Mouse (Mus musculus) stomach, embryonic 16.5 days (tissue): ENCODE measurements around the gene Tsg101. TPM values are rescaled to one million over a fixed set of nuclear protein-coding genes. Genes with fewer than 3 reads are reported as not detected.
"Not testable (repeated sequence)": the region's sequence is repeated elsewhere in the genome, so short reads cannot be mapped to it uniquely, and the experiment has no call there.

Source experiments
- ATAC-seq: fragments of 200-750 bp; cut with Nextera tagmentation; 2 replicates; pipeline ENCODE4 v1.8.0; 2017; ENCODE audit warnings: moderate number of reproducible peaks, moderate TSS enrichment; ENCODE audit not compliant: insufficient read depth, low FRiP score
- H3K27ac ChIP-seq: fragments of 300-500 bp; sonication (generic); 2 replicates; pipeline ENCODE4 v1.5.1; 2014; ENCODE audit warnings: low read length
- H3K27me3 ChIP-seq: fragments of 300-500 bp; sonication (generic); 2 replicates; pipeline ENCODE4 v1.6.1; 2014; ENCODE audit warnings: low read length, control low read depth, mixed read lengths; ENCODE audit not compliant: control insufficient read depth, insufficient read depth
- H3K36me3 ChIP-seq: fragments of 300-500 bp; sonication (generic); 2 replicates; pipeline ENCODE4 v1.6.1; 2014; ENCODE audit warnings: low read length; ENCODE audit not compliant: control insufficient read depth, insufficient read depth
- H3K4me1 ChIP-seq: fragments of 300-500 bp; sonication (generic); 2 replicates; pipeline ENCODE4 v1.6.1; 2014; ENCODE audit warnings: low read length, control low read depth, mixed read lengths; ENCODE audit not compliant: control insufficient read depth, insufficient read depth
- H3K4me2 ChIP-seq: fragments of 300-500 bp; sonication (generic); 2 replicates; pipeline ENCODE4 v1.6.1; 2014; ENCODE audit warnings: low read depth, low read length, mixed read lengths
- H3K4me3 ChIP-seq: fragments of 300-500 bp; sonication (generic); replicated peaks from 2 replicates; pipeline ENCODE4 v1.5.1; 2014; ENCODE audit warnings: mild to moderate bottlenecking, low read length
- H3K9ac ChIP-seq: fragments of 300-500 bp; sonication (generic); 2 replicates; pipeline ENCODE4 v1.6.1; 2014; ENCODE audit warnings: low read length
- H3K9me3 ChIP-seq: fragments of 300-500 bp; sonication (generic); replicated peaks from 2 replicates; pipeline ENCODE4 v1.6.1; 2016; ENCODE audit warnings: low read length, control low read depth; ENCODE audit not compliant: control insufficient read depth
- WGBS: fragments of 180-500 bp; shearing (Covaris S2); extraction: QIAGEN DNeasy Blood & Tissue Kit; methylation state at CpG from one replicate; pipeline ENCODE4 v1.1.7; 2014; 5-methylcytosine and 5-hydroxymethylcytosine counted together
- polyA plus RNA-seq: library from polyadenylated mRNA; unstranded; fragments of >200 nt; fragmentation: Nextera tagmentation; extraction: Ambion mirVana; gene quantifications from 2 replicates; pipeline ENCODE4 v1.2.1, GENCODE M21; 2015

Gene Tsg101
- polyA plus RNA-seq, 1 experiment from 2014 or later = 140 TPM

DNA sequence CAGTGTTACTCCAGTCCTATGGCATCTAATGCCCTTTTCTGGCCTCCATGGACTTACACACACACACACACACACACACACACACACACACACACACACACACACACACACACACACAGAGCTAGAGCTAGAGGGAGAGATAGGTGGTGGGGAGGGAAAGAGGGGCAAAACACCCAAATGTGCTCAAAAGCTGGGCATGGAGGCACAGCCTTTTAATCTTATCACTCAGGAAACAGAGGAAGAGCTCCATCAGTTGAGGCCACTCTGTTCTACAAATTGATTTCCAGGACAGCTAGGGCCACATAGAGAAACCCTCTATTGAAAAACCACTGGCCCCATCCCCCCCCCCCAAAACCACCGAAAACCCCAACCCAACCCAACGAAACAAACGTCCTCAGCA is 36.5 kb downstream of the Tsg101 start:
- peaks cover 11% of the 10 kb centered on the region; the same call in 1 of the 2 replicates for H3K36me3 ChIP-seq
- no peaks in the 10 kb centered on the region for H3K9me3 ChIP-seq
- H3K4me1 ChIP-seq = no peaks in the 10 kb centered on the region
- no peak overlapping the region for H3K4me3 ChIP-seq
- 79% methylated on average over 3 of the region's 3 CpGs for WGBS
- ATAC-seq = no peak
- H3K27me3 ChIP-seq = no peaks in the 10 kb centered on the region
- H3K9ac ChIP-seq = no peak overlapping the region
- H3K4me2 ChIP-seq = no peak overlapping the region
- H3K27ac ChIP-seq = no peak overlapping the region

DNA sequence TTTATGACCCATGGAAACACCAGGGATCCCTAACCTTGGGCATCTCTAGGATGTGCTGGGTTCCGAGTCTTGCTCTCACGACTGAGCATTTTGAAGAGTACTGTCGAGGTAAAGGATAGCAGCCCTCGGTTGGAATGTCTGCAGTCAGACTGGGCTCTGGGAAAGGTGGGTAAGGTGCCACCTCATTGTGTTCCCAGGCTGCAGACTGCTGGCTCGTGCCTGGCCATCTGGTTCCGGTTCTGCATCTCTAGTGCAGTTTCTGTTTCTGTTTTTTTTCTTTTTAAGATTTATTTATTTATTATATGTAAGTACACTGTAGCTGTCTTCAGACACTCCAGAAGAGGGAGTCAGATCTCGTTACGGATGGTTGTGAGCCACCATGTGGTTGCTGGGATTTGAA is 37.8 kb downstream of the Tsg101 start:
- ATAC-seq, H3K4me3 ChIP-seq, H3K4me2 ChIP-seq, H3K36me3 ChIP-seq, H3K4me1 ChIP-seq, H3K27me3 ChIP-seq, H3K9ac ChIP-seq, H3K9me3 ChIP-seq, H3K27ac ChIP-seq: not testable (repeated sequence)
- 75% methylated on average over 6 of the region's 8 CpGs for WGBS

DNA sequence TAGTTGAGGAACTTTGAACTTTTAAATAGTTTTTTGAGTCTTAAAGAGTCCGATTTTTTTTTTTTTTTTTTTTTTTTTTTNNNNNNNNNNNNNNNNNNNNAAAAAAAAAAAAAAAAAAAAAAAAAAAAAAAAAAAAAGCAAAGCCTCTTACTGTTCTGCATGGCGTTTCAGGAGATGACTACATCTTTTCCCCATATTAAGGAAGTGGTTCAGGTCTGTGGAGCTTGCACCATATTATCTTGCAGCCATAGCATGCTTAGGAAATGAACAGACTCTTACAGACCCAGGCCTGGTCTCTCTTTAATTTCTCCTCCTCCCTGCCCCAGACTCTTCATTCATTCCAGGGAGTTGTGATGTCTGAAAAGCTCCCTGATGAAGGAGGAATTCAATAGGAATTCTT is 38.8 kb downstream of the Tsg101 start:
- Histone ChIP-seq H3K9ac (no peak overlapping the region), H3K36me3 (peaks cover 4% of the 10 kb centered on the region; the same call in 1 of the 2 replicates), H3K4me3 (no peak overlapping the region), H3K4me1 (no peaks in the 10 kb centered on the region), H3K27me3 (no peaks in the 10 kb centered on the region), H3K9me3 (no peaks in the 10 kb centered on the region), H3K27ac (no peak overlapping the region), H3K4me2 (no peak overlapping the region)
- ATAC-seq = no peak
- 75% methylated on average over 2 of the region's 2 CpGs for WGBS

DNA sequence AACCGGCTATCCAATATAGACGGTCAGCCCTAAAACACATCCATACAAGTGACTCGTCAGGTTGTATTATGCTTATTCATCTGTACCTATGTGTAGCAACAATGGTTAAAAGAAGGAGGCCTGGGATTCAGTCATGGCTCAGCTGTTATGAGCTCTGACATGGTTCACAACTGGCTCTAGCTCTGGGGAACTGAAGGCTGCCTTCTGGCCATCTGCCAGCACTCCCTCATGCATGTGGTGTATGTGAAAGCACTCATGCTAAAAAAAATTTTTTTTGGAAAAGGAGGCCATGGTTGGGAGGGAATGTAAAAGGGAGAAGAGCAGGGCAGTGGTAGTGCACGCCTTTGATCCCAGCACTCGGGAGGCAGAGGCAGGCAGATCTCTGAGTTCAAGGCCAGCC is 39.9 kb downstream of the Tsg101 start:
- no peak overlapping the region for H3K9ac ChIP-seq
- 92% methylated on average over 5 of the region's 5 CpGs for WGBS
- no peaks in the 10 kb centered on the region for H3K4me1 ChIP-seq
- H3K27me3 ChIP-seq = no peaks in the 10 kb centered on the region
- no peak for ATAC-seq
- no peaks in the 10 kb centered on the region for H3K36me3 ChIP-seq
- no peaks in the 10 kb centered on the region for H3K9me3 ChIP-seq
- H3K27ac ChIP-seq = no peak overlapping the region
- H3K4me2 ChIP-seq = no peak overlapping the region
- no peak overlapping the region for H3K4me3 ChIP-seq

DNA sequence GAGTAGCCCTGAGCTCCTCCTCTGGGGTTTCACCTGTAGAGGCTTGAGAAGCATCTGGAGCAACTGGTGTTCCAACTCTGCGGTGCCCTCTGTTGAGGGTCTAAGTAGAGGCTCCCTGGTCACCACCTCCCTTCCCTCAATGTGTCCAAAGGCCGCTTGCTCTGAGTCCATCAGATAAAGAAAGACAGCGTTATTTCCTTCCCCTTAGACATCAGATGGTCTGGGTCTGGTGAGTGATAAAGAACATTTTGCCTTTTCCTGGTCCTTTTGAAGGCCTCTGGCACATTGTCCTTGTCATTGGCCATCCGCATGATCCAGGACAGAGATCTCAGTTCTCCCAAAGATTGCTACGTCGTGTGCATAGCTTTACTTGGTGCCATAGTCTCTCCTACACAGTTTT is 42.5 kb downstream of the Tsg101 start:
- 78% methylated on average over 6 of the region's 6 CpGs for WGBS
- no peak overlapping the region for H3K9ac ChIP-seq
- no peak overlapping the region for H3K4me2 ChIP-seq

DNA sequence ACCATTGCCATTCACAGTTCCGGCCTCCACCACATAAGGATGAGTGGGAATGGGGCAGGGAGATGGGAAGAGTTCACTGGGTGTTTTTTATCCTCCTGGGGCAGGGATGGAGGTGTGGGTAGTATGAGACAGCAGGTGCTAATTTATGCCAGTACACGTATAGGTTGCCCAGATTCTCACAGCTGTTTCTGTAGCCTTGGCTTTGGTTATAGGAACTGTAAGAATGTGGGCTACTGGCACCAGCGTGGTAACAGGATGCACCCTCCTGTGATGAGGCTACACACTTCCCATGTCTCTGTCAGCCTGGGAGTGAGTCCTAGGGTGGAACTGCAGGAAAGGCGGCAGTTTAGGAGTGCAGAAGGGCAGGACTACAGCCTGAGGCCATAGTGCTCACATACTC is 42.9 kb downstream of the Tsg101 start:
- Histone ChIP-seq H3K27ac (no peak overlapping the region), H3K27me3 (no peaks in the 10 kb centered on the region), H3K4me3 (no peak overlapping the region), H3K36me3 (no peaks in the 10 kb centered on the region), H3K9me3 (no peaks in the 10 kb centered on the region), H3K4me1 (no peaks in the 10 kb centered on the region), H3K4me2 (no peak overlapping the region), H3K9ac (no peak overlapping the region)
- 79% methylated on average over 4 of the region's 4 CpGs for whole genome bisulfite sequencing
- ATAC-seq = no peak

More for the DNA sequence above, 42.5 kb downstream of the Tsg101 start:
- Histone ChIP-seq H3K27ac (no peak overlapping the region), H3K4me1 (no peaks in the 10 kb centered on the region), H3K4me3 (no peak overlapping the region), H3K27me3 (no peaks in the 10 kb centered on the region), H3K9me3 (no peaks in the 10 kb centered on the region), H3K36me3 (no peaks in the 10 kb centered on the region)
- ATAC-seq = no peak

DNA sequence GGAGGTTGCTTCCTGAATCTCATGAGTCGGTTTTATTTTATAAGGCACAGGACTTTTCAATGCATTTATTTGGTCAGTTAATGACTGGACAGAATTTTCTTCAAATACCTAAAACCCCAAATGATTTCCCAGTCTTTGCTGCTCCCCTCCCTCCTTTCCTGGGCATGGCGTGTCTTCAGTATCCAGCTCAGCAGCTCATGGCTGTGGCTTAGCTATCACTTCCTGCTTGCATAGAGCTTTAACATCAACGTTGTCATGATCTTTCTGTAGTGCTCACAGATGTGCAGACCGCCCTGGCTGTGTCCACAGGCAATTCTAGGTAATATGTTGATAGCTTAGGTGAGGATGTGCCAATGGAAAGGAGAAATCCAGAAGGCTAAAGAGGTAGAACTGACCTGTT is 47.8 kb downstream of the Tsg101 start:
- Histone ChIP-seq H3K4me2 (no peak overlapping the region), H3K9me3 (no peaks in the 10 kb centered on the region)
- 63% methylated on average over 4 of the region's 4 CpGs for WGBS

DNA sequence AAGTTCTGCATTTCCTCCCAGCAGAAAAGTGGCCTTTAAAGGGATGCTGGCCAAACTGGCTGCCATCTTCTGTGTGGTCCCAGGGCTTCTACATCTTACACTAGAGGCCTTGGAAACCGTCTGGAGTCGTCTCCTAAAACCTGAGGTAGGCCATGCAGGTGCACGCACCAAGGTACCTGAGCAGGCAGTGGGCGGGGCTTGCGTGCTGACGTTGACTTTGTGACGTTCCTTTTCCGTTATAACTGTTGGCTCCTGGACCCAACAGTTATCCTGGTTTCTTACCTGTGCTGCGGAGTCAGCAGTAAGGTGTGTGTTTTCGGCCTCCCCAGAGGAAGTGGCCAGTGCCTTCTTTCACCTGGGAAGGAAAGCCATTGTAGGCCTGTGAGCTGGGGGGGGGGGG is 58.8 kb downstream of the Tsg101 start, which contains the start of gene Ldhc:
Gene Ldhc (plus strand): TSS at position 208 of the 400 bp plus-strand sequence.
- WGBS = 45% methylated on average over 10 of the region's 10 CpGs
- Histone ChIP-seq H3K9me3 (no peaks in the 10 kb centered on the region), H3K27me3 (no peaks in the 10 kb centered on the region), H3K27ac (no peak within 1 kb of the TSS), H3K4me3 (no peak within 1 kb of the TSS), H3K4me2 (no peak within 1 kb of the TSS), H3K4me1 (no peaks in the 10 kb centered on the region), H3K36me3 (no peaks in the 10 kb centered on the region), H3K9ac (no peak within 1 kb of the TSS)
- ATAC-seq = no peak

More for the DNA sequence above, 47.8 kb downstream of the Tsg101 start:
- Histone ChIP-seq H3K27me3 (no peaks in the 10 kb centered on the region), H3K9ac (no peak overlapping the region), H3K27ac (no peak overlapping the region), H3K4me3 (no peak overlapping the region), H3K36me3 (no peaks in the 10 kb centered on the region), H3K4me1 (no peaks in the 10 kb centered on the region)
- ATAC-seq = no peak

DNA sequence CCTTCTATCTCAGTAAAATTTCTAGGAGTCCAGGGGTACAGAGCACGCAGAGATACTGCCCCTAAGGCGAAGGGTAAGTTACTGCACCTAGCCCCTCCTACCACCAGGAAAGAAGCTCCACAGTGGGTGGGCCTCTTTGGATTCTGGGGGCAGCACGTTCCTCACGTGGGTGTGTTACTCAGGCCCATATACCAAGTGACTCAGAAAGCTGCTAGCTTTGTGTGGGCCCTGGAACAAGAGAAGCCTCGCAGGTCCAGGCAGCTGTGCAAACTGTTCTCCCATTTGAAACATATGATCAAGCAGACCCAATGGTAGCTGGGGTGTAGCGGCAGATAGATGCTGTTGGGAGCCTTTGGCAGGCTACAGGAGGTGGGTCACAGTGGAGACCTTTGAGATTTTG is 60.7 kb downstream of the Tsg101 start:
- ATAC-seq = no peak
- H3K4me1 ChIP-seq = no peaks in the 10 kb centered on the region

DNA sequence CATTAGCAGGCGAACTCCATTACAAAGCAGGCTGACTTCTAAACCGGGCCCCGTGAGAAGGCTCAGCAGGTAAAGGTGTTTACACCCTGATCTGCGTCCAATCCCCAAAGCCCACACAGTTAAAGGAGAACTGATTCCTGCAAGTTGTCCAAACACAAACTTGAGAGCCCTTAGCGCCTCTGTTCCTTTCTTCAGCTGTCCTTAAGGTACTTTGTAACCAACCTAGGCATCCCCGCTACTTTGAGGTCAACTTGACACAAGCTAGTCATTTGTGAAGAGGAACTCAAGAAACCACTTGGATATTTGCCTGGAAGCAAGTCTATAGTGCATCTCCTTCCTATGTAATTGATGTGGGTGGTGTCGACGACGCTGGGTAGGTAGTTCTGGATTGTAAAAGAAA is 62.3 kb downstream of the Tsg101 start:
- ATAC-seq = no peak
- H3K27ac ChIP-seq = no peak overlapping the region
- WGBS = 65% methylated on average over 9 of the region's 9 CpGs
- no peak overlapping the region for H3K4me3 ChIP-seq
- peaks cover 18% of the 10 kb centered on the region for H3K36me3 ChIP-seq
- no peaks in the 10 kb centered on the region for H3K4me1 ChIP-seq
- no peaks in the 10 kb centered on the region for H3K9me3 ChIP-seq
- no peak overlapping the region for H3K9ac ChIP-seq
- no peak overlapping the region for H3K4me2 ChIP-seq
- no peaks in the 10 kb centered on the region for H3K27me3 ChIP-seq

More for the DNA sequence above, 60.7 kb downstream of the Tsg101 start:
- H3K9me3 ChIP-seq = no peaks in the 10 kb centered on the region
- H3K27ac ChIP-seq = no peak overlapping the region
- H3K36me3 ChIP-seq = peaks cover 4% of the 10 kb centered on the region; the same call in 1 of the 2 replicates
- 47% methylated on average over 6 of the region's 6 CpGs for WGBS
- no peaks in the 10 kb centered on the region for H3K27me3 ChIP-seq
- H3K9ac ChIP-seq = no peak overlapping the region
- no peak overlapping the region for H3K4me2 ChIP-seq
- no peak overlapping the region for H3K4me3 ChIP-seq
